Mouse (Mus musculus) thymus, postnatal 10 days (tissue): Measurements from ENCODE around the gene Eef1e1.
"Not testable (repeated sequence)": the region's sequence is repeated elsewhere in the genome, so short reads cannot be mapped to it uniquely, and the experiment has no call there.

Experiments used
- DNase-seq, 2 experiments: peaks; one replicate each; pipeline ENCODE4 v3.0.0; 2021; ENCODE audit warnings: low spot score in 2 of 2

Gene Eef1e1

DNA sequence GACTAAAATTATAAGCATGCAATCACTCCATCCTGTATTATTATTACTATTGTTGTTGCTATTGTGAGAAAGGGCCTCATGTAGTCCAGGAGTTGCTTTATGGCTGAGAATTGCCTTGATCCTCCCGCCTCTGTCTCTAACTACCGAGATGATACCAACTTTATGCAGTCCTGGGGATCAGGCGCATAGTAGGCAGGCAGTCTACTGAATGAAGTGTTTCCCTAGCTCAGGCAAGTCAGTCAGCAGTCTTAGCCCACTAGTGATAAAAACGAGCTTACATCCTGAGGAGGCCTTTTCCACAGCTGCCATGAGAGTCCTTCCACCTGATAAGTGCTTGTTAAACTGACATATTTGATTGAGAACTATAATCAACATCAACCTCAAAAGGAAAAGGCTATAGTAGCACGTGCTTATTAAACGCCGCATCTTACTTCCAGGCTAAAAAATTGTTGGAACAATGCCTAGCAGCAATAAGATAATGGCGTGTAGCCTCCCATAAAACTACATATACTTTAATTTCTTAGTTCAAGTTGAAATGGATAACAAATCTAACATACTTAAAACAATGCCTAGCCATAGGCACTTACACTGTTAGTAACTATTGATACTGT, 34.5 kb downstream of the Eef1e1 start:
- no peak for DNase-seq

DNA sequence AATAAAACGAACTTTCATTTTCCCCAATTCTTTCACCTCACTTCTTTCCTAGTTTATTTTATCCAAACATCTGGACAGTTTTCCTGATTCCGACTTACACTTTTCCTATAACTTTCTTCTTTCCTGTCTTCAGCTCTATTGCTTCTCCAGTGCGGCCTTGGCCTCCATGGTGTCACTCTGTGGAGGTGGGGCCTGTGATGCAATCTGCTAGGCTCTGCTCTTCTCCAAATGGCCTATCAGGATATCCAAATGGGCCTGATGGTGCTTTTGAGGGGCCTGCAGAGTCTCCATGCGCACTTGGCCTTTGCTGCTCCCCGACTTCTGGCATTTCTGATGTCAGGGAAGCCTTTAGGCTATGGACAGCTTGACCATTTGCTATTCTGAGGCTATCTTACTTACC, 35.6 kb downstream of the Eef1e1 start:
- no peak for DNase-seq

DNA sequence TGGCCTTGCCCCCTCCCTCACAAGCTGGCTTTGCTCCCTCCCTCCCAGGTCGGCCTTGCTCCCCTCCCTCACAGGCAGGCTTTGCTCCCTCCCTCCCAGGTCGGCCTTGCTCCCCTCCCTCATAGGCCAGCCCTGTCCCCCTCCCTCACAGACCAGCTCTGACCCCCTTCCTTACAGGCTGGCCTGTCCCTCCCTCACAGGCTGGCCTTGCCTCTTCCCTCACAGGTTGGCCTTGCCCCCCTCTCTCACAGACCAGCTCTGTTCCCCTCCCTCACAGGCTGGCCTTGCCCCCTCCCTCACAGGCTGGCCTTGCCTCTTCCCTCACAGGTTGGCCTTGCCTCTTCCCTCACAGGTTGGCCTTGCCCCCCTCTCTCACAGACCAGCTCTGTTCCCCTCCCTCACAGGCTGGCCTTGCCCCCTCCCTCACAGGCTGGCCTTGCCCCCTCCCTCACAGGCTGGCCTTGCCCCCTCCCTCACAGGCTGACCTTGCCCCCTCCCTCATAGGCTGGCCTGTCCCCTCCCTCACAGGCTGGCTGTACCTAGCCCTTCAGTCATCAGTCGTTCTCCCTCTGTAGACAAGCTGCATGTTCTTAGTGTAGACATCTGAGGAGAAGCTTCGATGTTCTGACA, 40.7 kb downstream of the Eef1e1 start:
- DNase-seq: not testable (repeated sequence)

DNA sequence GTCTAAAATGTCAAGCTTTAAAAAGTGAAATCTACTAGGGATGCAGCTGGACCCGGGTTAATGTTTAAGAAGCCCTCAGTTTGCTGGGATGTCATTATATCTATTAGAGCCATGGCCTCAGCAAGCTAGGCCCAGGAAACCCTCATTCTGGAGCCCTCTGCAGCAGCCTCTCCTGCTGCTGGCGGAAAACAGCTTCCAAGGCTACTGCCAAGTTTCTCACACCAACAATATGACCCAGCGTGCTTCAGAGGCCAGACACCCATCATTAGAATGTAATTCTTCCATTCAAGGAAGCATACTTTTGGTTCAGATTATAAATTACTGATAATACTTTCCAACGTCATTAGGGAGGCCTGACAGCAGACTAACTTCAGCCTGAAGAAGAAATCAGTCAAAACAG, 42.0 kb downstream of the Eef1e1 start:
- no peak for DNase-seq

DNA sequence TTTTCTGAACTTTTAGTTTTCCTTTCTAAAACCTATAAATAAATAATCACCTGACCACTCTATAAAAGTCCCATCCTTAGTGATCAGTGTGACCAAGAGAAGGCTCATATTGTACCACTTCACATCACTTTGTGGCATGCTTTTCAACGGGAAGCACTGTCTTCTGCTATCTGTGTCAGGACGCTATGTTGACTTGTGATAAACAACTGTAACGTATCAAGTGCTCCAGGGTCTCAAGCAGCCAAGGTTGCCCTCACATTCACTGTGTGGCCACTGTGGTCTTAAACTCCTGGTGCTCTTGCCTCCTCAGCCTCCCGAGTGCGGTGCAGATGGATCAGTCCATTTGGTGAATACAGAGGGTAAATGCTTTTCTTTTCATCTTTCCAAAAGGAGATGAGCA, 43.2 kb downstream of the Eef1e1 start:
- no peak for DNase-seq

DNA sequence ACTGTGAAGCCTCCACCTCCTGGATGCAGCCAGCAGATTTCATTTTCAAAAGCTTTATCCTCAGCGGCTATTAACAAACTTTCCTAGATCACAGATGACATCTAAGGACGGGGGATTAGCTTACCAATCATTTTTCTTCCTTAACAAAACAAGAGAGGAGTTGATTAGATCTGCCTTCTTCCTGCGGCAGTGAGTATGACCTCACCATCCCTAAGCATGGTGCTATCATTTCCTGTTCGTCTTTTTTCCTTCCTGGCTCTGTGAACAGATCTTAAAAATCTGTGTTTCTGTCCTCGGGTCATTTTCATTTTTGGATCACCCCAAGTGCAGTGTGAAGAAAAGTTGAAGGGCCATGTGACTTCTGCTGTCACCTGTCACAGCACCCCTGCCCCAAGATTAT, 44.6 kb downstream of the Eef1e1 start:
- DNase-seq: no peak

DNA sequence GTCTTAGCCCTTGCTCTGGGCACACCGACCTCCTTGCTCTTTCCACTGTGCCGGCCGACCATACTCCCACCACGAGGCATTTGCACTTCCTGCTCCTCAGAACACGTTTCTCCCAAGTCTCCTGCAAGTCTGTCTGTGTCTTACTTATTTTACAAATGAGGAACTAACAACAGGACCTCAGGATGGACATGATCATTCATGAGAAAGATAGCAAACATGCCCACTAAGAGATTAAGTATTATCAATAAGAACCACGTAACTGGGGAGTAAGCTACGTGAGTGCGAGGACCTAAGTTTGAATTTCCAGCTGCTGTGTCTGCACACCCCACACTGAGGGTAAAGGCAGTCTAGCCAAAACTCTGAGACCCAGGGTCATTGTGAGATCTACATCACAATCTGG, 45.3 kb downstream of the Eef1e1 start:
- no peak for DNase-seq

DNA sequence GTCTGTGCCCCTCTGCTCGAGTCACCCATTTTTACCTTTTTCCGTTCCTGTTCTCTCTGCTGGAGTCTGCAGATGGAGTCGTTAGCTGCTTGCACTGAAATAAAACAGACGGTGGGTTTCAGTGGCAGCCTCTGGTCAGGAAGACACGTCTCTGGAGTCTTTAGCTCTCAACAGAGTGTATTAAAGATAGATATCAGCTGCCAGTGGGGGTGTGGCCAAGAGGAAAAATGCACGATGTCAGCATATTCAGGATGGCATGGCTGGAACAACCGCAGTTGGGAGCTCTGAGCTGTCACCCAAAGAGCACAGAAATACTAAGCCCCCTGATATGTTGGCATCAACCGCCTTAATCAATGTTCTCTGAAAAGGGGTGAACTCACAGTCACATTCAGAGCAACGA, 46.2 kb downstream of the Eef1e1 start:
- no peak for DNase-seq

DNA sequence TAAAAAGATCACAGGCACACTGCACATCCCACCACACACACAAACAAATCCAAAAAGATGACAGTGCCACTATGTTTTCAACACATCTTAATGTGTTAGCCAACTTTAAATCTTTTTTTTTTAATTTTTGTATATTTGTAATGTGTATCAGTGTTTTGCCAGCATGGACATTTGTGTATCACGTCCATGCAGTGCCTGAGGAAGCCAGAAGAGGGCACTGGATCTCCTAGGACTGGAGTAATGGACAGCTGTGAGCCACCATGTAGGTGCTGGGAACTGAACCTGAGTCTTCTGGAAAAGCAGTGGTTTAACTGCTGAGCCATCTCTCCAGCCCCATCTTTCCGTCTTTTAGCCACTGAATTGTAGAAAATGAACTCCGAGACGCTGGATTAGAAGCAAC, 46.7 kb downstream of the Eef1e1 start:
- DNase-seq: no peak

DNA sequence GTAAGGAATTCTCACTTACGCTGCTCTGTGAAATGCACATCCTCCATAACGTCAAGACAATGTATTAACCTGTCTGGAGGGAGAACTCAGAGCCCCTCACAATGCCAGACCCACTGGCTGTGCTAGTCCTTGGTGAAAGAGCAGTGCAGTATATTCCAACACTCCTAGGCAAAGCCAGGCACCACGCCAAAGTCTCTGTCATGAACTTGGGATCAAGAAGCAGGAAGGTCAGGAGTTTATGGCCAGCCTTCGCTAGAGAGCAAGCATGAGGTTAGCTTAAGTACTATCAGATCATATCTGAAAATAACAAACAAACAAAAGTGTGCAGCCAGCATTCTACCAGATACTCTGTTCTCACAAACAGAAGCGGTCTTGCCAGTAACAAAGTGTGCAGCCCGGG, 48.5 kb downstream of the Eef1e1 start:
- DNase-seq: no peak

DNA sequence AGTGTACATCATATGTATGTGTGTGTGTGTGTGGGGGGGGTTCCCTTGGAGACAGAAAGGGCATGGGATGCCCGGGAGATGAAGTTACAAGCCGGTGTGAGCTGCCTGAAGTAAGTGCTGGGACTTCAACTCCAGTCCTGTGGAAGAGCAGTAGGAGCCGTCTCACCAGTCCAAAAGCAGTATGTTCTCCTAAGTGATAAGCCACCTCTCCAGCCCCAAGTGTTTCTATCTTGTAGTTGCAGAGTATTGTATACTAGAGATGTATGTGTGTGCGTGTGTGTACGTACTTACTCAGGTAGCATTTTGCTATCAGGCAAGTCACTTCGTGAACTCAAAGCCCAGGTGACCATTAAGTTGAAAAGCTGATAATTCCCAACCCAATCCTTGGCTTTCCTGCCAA, 51.7 kb downstream of the Eef1e1 start:
- no peak for DNase-seq

DNA sequence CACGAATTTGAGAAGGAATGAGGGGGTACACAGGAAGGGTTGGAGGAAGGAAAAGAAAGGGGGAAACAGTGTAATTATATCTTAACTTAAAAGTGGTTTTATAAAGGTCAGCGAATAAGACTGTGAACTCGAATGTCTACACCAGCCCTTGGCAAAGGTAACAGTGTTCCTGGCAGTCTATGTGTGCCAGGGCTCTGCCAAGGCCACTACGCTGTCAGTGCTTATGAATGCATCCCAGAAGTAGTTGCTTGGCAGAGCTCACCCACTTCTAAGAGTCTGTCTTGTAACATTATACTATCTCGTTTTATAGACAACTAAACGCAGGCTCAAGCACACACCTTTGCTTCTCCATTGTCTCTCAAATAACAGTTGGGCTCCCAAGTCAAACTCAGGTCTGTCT, 53.5 kb downstream of the Eef1e1 start:
- no peak for DNase-seq

DNA sequence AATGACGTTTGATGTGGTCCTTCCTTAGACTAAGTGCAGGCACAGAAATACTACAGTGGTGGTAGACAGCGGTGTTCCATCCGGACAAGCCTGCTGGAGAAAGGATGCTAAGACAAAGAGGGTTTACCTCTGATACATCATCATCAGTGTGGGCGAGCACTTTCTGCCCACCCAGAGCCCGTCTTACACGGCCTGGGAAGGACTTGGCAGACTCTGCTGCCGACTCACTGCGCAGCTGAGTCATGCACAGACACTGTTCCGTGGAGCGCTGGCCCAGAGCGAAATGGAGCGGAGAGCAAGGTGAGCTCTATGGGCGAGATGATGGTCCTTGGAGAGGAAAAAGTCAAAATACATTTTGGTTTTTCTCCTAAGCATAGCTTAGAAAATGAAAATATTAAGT, 55.9 kb downstream of the Eef1e1 start:
- DNase-seq: no peak

DNA sequence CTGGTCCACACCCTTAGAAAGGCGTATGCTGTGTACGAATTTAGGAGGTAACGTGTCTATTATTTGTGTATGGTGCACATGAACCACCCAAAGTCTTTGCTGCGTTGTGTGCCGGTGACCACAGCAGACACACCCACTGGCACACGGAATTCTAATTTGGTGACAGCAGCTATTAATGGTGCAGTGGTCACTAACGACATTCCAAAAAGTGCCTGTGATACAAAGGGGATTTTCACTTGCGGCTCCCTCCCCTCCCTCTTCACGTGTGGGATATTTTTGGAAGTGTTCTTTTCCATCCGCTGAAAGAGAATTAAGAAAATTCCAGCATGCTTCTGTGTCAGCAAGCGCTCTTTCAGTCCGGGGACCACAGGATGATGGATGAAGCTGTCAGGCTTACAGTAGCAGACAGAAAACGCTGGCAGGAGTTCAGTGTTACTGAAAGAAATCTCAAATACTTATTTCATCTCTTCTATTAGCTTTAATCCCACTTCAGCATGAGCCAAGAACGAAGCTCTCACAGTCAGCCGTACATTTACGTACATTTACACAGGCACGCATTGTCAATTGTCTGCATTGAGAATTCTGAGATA, 56.5 kb downstream of the Eef1e1 start:
- DNase-seq: no peak

DNA sequence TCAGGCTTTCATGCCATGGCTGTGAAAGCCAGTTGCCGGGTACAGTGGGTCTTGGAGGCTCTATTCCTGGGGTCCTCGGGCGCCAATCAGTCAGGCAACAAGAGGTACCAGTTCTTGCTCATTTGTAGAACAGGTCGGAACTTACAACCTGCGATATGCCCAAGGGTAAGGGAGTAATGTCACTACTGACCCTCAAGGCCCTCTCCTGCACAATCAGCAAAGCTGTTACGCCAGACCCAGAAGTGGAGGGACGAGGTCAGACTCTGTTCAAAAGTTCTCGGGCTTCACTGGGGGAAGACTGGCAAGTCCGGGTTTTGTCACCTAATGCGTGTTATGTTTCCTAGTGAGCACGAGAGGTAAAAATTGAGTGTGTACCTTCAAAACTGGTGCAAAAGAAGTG, 58.0 kb downstream of the Eef1e1 start:
- DNase-seq: no peak

DNA sequence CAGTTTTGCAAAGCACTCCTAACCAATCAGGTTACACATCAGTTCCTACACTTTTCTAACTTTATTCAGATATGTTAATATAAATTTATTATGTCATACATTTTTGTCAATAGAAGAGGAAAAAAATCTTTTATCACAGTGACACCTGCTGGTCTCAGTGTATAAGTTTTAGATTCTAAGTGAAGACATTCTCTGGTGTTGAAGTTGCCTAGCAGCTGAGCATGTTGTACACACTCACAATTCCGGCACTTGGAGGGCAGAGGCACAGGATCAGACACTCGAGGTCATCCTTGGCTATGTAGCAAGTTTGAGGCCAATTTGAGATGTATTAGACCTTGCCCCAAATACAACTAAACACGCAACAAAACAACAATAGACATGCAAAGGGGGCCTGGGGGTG, 61.8 kb downstream of the Eef1e1 start:
- no peak for DNase-seq

DNA sequence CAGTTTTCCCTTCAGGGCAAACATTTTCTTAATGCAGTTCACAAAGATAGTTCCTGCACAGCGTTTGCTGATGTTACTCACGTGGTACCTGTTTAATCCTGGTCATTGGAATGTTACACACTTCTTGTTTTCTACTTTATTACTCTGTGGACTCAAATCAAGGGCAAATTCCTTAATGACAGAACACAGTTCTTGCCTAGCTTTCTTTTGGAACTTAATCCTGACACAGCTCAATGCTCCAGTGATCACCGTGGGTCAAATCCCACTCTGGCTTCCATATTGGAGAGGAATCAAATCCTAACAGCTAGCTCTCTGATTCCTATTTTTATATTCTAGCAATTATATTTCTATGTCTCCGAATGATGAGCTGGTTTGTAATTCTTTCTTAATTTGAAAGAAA, 62.4 kb downstream of the Eef1e1 start:
- DNase-seq: no peak
